Mouse (Mus musculus): Measurements from ENCODE around the gene Limk1. TPM values are rescaled to one million over a fixed set of nuclear protein-coding genes. Genes with fewer than 3 reads are reported as not detected.

Limk1 gene
- total and polyA plus RNA-seq, 2 experiments from 2014 or later: 2.4 to 12.1 TPM

DNA sequence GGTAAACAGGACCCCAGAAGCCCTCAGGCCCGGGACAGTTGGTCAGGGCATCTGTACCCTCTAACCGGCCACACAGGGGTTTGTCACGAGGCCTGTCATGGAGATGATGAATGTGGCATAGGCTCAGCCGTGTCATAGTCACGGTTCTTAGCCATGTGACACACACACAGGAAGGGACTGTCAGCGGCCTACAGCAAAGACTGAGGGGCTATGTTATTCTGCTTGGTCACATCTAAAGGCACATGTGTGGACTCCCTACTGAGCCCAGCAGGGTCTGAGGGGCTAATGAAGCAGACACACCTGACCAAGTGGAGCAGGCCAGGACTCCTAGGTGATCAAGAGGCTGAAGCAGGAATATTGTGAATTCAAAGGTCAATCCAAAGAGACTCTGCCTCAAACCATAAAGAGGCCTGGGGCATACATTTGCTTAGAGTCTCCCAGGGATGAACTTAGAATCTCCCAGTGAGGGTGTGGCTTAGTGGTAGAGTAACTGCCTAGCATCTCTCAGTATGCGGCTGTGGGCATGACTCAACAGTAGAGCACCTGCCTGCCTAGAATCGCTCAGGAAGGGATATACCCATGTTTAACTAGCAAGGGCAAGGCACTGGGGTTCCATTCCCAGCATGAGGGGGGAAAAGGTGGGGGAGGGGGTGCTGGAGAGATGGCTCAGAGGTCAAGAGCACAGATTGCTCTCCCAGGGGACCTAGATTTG, 76.4 kb downstream of the Limk1 start:
- no peak overlapping the region for H3K4me3 ChIP-seq (ENCODE audit: low read depth, low read length)
- no peaks in the 10 kb centered on the region for H3K4me1 ChIP-seq (ENCODE audit: control insufficient read depth, insufficient read depth)
- TF ChIP-seq EP300 (IDR thresholded peaks at IDR 0.05; ENCODE audit: low read depth) (no peak), CTCF (IDR thresholded peaks at IDR 0.05; ENCODE audit: low read depth) (no peak)
- no peak overlapping the region for H3K27ac ChIP-seq (ENCODE audit: low read depth)
- H3K9ac ChIP-seq (replicated peaks; ENCODE audit: low read depth, low read length): no peak overlapping the region
- H3K4me2 ChIP-seq (ENCODE audit: low read depth, low read length): no peak overlapping the region
- no peaks in the 10 kb centered on the region for H3K27me3 ChIP-seq (ENCODE audit: control insufficient read depth, insufficient read depth, low read length)
- H3K36me3 ChIP-seq (replicated peaks; ENCODE audit: control insufficient read depth, insufficient read depth, low read length): no peaks in the 10 kb centered on the region
- no peaks in the 10 kb centered on the region for H3K9me3 ChIP-seq (replicated peaks; ENCODE audit: control insufficient read depth, low read length)
- WGBS: 55% methylated on average over 8 of the region's 8 CpGs
- ATAC-seq (ENCODE audit: insufficient read depth, low read depth): no peak
- DNase-seq (ENCODE audit: low spot score): no peak

DNA sequence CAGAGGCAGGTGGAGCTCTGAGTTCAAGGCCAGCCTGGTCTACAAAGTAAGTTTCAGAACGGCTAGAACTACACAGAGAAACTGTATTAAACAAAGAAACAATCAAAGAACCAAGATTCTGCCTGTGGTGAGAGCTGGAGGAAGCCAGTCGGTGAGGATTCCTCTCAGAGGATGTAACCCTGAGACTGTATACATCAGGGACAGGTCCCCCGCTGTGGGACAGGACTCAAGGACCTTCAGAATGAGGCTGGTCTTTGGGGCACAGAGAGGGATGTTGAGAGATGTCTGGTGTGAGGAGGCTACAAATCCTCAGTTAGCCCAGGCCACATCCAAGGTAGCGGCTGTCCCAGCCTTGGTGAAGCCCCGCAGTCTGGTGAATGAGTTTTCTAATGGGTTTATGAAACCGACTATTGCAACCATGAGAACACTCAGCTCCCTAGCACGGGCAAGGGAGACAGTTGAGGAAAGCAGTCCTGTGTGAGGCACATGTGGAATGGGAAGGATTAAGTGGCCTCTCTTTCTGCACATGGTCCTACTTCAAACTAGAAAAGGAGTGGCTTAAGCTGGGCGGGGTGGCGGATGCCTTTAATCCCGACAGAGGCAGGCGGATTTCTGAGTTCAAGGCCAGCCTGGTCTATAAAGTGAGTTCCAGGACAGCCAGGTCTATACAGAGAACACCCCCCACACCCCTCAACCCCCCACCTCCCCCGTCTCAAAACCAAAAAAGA, 78.3 kb downstream of the Limk1 start:
- no peak for TF ChIP-seq CTCF (IDR thresholded peaks at IDR 0.05; ENCODE audit: low read depth)
- no peak for TF ChIP-seq EP300 (IDR thresholded peaks at IDR 0.05; ENCODE audit: low read depth)
- WGBS: 81% methylated on average over 12 of the region's 12 CpGs
- H3K4me2 ChIP-seq (ENCODE audit: low read depth, low read length): no peak overlapping the region
- no peak overlapping the region for H3K9ac ChIP-seq (replicated peaks; ENCODE audit: low read depth, low read length)
- no peaks in the 10 kb centered on the region for H3K4me1 ChIP-seq (ENCODE audit: control insufficient read depth, insufficient read depth)
- no peak overlapping the region for H3K4me3 ChIP-seq (ENCODE audit: low read depth, low read length)
- ATAC-seq (ENCODE audit: insufficient read depth, low read depth): no peak
- H3K27ac ChIP-seq (ENCODE audit: low read depth): no peak overlapping the region
- H3K27me3 ChIP-seq (ENCODE audit: control insufficient read depth, insufficient read depth, low read length): no peaks in the 10 kb centered on the region
- no peaks in the 10 kb centered on the region for H3K36me3 ChIP-seq (replicated peaks; ENCODE audit: control insufficient read depth, insufficient read depth, low read length)
- DNase-seq (ENCODE audit: low spot score): no peak
- H3K9me3 ChIP-seq (replicated peaks; ENCODE audit: control insufficient read depth, low read length): no peaks in the 10 kb centered on the region

DNA sequence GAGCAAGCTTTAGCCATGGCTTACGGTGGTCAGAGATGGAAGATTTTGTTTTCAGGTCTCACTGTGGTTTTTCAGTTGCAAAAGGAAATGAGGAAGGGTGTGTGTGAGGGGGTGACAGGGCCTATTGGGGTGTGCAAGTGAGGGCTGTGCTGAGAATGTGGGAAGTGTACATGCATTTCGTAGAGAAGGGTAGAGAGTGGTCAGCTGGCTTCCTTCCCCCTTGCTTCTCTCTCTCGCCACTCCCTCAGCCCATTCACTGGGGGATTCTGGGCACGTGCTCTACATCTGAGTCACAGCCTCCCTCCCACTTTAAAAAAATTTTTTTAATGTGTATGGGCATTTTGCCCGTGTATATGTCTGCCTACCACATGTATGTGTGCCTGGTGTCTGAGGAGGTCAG, 81.3 kb downstream of the Limk1 start:
- no peak overlapping the region for H3K4me3 ChIP-seq (ENCODE audit: low read depth, low read length)
- H3K9ac ChIP-seq (replicated peaks; ENCODE audit: low read depth, low read length): no peak overlapping the region
- DNase-seq (ENCODE audit: low spot score) (no peak), ATAC-seq (ENCODE audit: insufficient read depth, low read depth) (no peak)
- no peaks in the 10 kb centered on the region for H3K36me3 ChIP-seq (replicated peaks; ENCODE audit: control insufficient read depth, insufficient read depth, low read length)
- no peaks in the 10 kb centered on the region for H3K4me1 ChIP-seq (ENCODE audit: control insufficient read depth, insufficient read depth)
- 56% methylated on average over 5 of the region's 5 CpGs for WGBS
- H3K27me3 ChIP-seq (ENCODE audit: control insufficient read depth, insufficient read depth, low read length): no peaks in the 10 kb centered on the region
- TF ChIP-seq EP300 (IDR thresholded peaks at IDR 0.05; ENCODE audit: low read depth) (no peak), CTCF (IDR thresholded peaks at IDR 0.05; ENCODE audit: low read depth) (no peak)
- no peak overlapping the region for H3K4me2 ChIP-seq (ENCODE audit: low read depth, low read length)
- H3K9me3 ChIP-seq (replicated peaks; ENCODE audit: control insufficient read depth, low read length): no peaks in the 10 kb centered on the region
- H3K27ac ChIP-seq (ENCODE audit: low read depth): no peak overlapping the region

DNA sequence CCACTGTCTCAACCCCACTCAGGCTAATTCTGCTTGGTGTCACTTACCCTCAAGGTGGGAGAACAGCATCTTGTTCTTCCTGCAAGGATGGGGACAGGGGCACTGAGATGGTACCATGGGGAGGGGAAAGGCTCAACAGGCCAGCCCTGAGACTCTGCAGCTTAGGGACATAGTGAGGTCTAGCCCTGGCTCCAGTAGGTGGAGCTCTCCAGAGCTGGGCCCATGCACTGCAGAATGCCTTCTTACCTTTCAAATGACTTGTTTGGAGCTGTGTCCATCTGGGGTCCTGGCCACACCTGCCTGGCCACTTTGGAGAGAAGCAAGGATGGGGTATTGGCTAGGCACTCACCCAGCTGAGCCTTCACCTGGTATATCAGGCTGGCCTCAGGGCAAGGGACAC, 82.1 kb downstream of the Limk1 start:
- Histone ChIP-seq H3K9me3 (replicated peaks; ENCODE audit: control insufficient read depth, low read length) (no peaks in the 10 kb centered on the region), H3K36me3 (replicated peaks; ENCODE audit: control insufficient read depth, insufficient read depth, low read length) (no peaks in the 10 kb centered on the region), H3K27ac (ENCODE audit: low read depth) (no peak overlapping the region), H3K4me2 (ENCODE audit: low read depth, low read length) (no peak overlapping the region), H3K4me1 (ENCODE audit: control insufficient read depth, insufficient read depth) (no peaks in the 10 kb centered on the region), H3K9ac (replicated peaks; ENCODE audit: low read depth, low read length) (no peak overlapping the region), H3K4me3 (ENCODE audit: low read depth, low read length) (no peak overlapping the region), H3K27me3 (ENCODE audit: control insufficient read depth, insufficient read depth, low read length) (no peaks in the 10 kb centered on the region)
- TF ChIP-seq EP300 (IDR thresholded peaks at IDR 0.05; ENCODE audit: low read depth) (no peak), CTCF (IDR thresholded peaks at IDR 0.05; ENCODE audit: low read depth) (no peak)
- no peak for DNase-seq (ENCODE audit: low spot score)
- ATAC-seq (ENCODE audit: insufficient read depth, low read depth): no peak

Other genes starting within 250 kb of the Limk1 start
- gene Gtf2ird1, start 231.9 kb downstream of the Limk1 start, total RNA-seq (2014; rRNA removed; ENCODE audit: low replicate concordance): 28.8 and 63.7 TPM in 2 replicates
- 20.5 and 27.7 TPM in 2 replicates for gene Gtf2ird1, start 231.9 kb downstream of the Limk1 start, polyA plus RNA-seq (2015; fragmentation: Nextera tagmentation; extraction: Ambion mirVana)
- gene Clip2, start 136.2 kb downstream of the Limk1 start, total RNA-seq (2014; rRNA removed; ENCODE audit: low replicate concordance): 11.3 and 14.0 TPM in 2 replicates
- gene Clip2, start 136.2 kb downstream of the Limk1 start, polyA plus RNA-seq (2015; fragmentation: Nextera tagmentation; extraction: Ambion mirVana): 0.86 and 0.87 TPM in 2 replicates
- not detected in 2 replicates for gene Syna, start 128.4 kb downstream of the Limk1 start, total RNA-seq (2014; rRNA removed; ENCODE audit: low replicate concordance)
- gene Syna, start 128.4 kb downstream of the Limk1 start, polyA plus RNA-seq (2015; fragmentation: Nextera tagmentation; extraction: Ambion mirVana): not detected in 2 replicates
- gene Rfc2, start 107.2 kb downstream of the Limk1 start, total RNA-seq (2014; rRNA removed; ENCODE audit: low replicate concordance): 53.1 and 64.6 TPM in 2 replicates
- gene Rfc2, start 107.2 kb downstream of the Limk1 start, polyA plus RNA-seq (2015; fragmentation: Nextera tagmentation; extraction: Ambion mirVana): 92.1 and 99.5 TPM in 2 replicates
- 0.97 and 10.7 TPM in 2 replicates for gene Lat2, start 73.6 kb downstream of the Limk1 start, total RNA-seq (2014; rRNA removed; ENCODE audit: low replicate concordance)
- gene Lat2, start 73.6 kb downstream of the Limk1 start, polyA plus RNA-seq (2015; fragmentation: Nextera tagmentation; extraction: Ambion mirVana): 1.9 and 2.8 TPM in 2 replicates
- gene Eif4h, start 49.1 kb downstream of the Limk1 start, total RNA-seq (2014; rRNA removed; ENCODE audit: low replicate concordance): 430 and 516 TPM in 2 replicates
- gene Eif4h, start 49.1 kb downstream of the Limk1 start, polyA plus RNA-seq (2015; fragmentation: Nextera tagmentation; extraction: Ambion mirVana): 230 and 241 TPM in 2 replicates
- 313 and 411 TPM in 2 replicates for gene Eln, start 58.7 kb upstream of the Limk1 start, total RNA-seq (2014; rRNA removed; ENCODE audit: low replicate concordance)
- gene Eln, start 58.7 kb upstream of the Limk1 start, polyA plus RNA-seq (2015; fragmentation: Nextera tagmentation; extraction: Ambion mirVana): 362 and 388 TPM in 2 replicates
- gene Tmem270, start 218.1 kb upstream of the Limk1 start, total RNA-seq (2014; rRNA removed; ENCODE audit: low replicate concordance): not detected in 2 replicates
- gene Tmem270, start 218.1 kb upstream of the Limk1 start, polyA plus RNA-seq (2015; fragmentation: Nextera tagmentation; extraction: Ambion mirVana): not detected in 2 replicates
- gene Cldn13, start 226.9 kb upstream of the Limk1 start, total RNA-seq (2014; rRNA removed; ENCODE audit: low replicate concordance): not detected in 2 replicates
- gene Cldn13, start 226.9 kb upstream of the Limk1 start, polyA plus RNA-seq (2015; fragmentation: Nextera tagmentation; extraction: Ambion mirVana): 0.18 and 0.22 TPM in 2 replicates
- 4.6 and 9.4 TPM in 2 replicates for gene Mettl27, start 243.8 kb upstream of the Limk1 start, total RNA-seq (2014; rRNA removed; ENCODE audit: low replicate concordance)
- 6.4 and 8.3 TPM in 2 replicates for gene Mettl27, start 243.8 kb upstream of the Limk1 start, polyA plus RNA-seq (2015; fragmentation: Nextera tagmentation; extraction: Ambion mirVana)

Measured in heart, postnatal 0 days (tissue).